Mouse (Mus musculus) embryo, embryonic 11.5 days (tissue): Measurements from ENCODE around the gene Rock2.
"Not testable (repeated sequence)": the region's sequence is repeated elsewhere in the genome, so short reads cannot be mapped to it uniquely, and the experiment has no call there.

ENCODE experiments used
- DNase-seq: peaks from one replicate; pipeline ENCODE4 v3.0.0-alpha.2; 2012; ENCODE audit warnings: low read depth, low spot score

The Rock2 gene

DNA sequence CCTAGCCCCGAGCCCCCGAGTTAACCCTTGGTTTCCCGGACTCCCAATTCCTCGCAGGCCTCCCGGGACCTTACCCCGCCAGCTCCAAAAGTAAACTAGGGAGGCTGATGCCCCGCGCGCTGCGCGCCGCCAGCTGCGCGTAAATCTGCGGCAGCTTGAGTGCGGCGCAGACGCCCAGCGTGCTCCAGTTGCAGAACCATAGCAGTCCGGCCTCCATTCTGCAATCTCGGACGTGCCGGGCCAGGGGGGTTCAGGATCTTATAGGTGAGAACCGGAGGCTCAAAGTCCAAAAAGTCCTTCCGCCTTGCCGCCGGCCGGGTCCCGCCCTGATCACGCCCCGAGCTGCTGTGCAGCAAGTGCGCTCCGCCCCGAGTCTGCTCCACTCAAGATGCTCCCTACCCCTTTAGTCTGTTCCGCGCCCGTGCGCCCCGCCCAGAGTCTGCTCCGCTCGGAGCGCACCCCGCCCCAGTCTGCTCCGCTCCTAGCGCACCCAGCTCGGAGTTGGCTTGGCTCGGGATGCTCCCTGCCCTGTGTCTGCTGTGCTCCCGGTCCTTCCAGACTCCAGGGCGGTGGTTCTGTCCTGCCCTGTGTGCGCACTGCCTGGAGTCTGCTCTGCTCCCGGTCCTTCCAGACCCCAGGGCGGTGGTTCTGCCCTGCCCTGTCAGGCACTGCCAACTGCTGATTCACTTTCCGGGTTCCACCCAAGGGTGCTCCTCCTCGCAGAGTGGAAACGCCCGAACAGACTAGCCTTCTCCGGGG is 105.2 kb downstream of the Rock2 start, which contains the start of gene Pqlc3:
Gene Pqlc3, minus strand, starts transcription at position 670 of the 759 bp plus-strand sequence.
- peak; percentile 74 for DNase-seq

DNA sequence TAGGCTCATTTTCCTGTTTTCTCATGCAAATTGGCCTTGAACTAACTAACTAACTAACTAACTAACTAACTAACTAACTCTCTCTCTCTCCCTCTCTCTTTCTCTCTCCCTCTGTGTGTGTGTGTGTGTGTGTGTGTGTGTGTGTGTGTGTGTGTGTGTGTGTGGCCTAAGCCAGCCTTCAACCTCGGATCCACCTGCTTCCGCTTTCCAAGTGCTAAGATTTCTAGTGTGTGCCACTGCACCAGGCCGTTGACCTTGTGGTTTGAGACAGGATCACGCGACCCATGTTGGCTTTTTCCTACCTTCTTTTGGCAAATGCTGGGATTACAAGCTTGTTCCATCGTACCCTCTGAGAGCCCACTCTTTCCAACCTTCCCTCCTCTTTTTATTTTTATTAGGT is 105.9 kb downstream of the Rock2 start:
- no peak for DNase-seq

DNA sequence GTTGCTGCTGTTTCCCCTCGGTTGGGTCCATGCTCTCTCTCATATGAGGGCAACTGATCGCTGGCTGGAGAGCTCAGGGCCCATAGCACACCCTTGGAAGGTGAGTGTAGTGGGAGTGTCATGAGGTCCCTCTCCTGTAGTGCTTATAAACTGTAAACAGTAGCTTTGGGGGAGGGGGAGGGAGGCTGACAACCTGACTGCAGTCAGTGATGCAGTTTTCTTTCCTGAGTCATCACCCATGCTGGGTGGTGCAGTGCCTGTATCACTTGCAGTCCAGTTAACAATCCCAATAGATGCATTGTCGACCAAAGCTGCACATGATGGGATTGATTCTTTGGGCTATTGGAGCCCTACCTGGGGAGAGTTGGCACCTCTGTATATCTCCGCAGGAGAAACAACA is 106.5 kb downstream of the Rock2 start:
- DNase-seq = no peak

DNA sequence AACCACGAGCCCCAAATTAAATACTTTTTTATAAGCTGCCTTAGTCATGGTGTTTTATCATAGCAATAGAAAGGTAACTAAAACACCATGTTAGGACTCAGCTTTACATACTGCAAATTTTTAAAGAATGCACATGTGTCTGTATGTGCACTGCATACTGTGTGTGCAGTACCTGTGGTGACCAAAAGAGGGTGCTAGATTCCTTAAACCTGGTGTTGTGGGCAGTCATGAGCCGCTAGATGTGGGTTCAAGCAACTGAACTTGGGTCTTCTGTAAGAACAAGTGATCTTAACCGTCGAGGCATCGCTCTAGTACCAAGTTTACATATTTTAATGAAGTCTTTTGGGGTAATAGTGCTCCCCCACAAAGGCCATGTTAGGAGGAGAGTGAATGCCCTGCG is 114.8 kb downstream of the Rock2 start:
- DNase-seq = no peak

DNA sequence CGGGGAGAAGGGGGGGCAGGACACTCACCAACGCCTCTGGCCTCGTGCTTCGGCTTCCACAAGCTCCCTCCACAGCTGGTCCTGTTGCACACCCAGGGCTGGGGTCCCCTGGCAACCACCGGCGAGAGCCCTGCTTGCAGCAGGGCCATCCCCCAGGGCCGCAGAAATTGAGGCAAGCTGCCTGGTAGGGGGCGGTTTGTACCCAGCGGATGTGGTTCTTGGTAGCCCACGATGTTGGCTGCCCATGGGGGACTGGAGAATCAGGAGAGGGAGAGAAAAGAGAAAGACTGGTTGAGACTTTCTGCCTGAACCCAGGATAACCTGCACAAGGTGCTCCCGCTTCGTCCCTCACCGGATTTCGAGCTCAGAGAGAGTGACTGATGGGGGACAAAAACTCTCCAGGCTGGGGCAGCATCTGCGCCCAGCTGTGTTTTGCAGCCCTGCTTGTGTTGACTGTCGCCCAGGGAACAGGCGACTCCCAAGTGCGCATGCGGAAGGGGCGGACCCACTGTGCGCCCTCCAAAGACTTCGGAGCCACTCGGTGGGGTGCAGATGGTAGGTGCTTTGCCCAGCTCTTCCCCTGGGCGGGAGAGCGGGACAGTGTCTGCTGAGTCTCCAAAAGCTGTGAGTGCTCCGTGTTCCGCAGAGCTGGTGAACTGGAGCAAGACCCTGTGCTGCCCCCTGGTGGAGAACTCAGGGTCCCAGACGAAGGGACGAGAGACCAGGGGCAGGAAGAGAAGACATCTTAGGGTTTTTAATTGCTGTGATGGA is 116.6 kb downstream of the Rock2 start, which contains the start of gene 2410004P03Rik:
Gene 2410004P03Rik, minus strand, starts transcription at position 628 of the 771 bp plus-strand sequence.
- DNase-seq = peak; percentile 74

DNA sequence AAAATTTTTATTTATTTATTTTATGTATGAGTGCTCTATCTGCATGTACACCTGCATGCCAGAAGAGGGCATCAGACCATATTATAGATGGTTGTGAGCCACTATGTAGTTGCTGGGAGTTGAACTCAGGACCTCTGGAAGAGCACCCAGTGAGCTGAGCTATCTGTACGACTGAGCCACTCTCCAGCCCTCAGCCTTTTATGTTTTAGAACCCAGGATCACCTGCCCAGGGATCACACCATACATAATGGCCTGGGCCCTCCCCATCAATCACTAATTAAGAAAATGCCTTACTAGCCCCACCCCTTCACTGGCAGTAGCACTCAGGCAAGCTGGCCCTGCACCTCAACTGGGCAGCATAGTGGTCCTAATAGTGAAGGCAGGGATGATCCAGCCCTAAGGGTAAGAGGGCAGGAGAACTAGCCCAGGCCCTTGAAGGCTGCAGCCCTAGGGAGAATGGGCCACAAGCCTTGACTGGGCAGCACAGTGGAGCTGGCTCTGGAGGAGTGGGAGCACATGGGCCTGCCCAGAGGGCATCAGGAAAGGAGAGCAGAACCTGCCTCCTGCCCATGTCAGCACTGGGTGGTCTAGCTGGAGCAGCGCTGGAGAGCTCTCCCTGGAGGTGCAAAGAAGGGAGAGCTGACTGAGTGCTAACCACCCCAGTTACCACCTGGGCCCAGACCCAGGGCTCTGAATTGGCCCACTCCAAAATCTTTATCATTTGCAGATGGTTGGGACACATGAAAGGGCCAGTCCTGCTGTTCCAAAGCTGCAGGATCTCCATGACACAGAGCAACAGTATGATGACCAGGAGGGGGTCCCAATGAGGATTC is 117.6 kb downstream of the Rock2 start:
- DNase-seq = no peak

DNA sequence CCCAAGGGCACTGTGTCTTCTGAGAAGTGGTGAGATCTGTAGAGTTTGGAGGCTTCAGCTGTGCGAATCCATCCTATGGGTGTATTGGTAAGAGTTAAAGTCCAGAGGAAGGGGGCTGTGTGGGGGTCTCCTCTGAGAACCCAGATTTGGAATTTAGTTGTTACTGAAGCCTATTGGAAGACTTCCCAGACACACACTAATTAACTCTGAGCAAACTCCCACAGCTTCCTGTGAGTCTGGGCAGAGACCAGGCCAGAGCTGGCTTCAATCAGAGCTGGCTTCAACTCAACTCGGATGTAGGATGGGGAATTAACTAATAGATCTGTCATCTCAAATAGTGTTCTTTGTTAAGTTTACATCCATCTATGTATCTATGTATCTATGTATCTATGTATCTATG is 121.0 kb downstream of the Rock2 start:
- no peak for DNase-seq

DNA sequence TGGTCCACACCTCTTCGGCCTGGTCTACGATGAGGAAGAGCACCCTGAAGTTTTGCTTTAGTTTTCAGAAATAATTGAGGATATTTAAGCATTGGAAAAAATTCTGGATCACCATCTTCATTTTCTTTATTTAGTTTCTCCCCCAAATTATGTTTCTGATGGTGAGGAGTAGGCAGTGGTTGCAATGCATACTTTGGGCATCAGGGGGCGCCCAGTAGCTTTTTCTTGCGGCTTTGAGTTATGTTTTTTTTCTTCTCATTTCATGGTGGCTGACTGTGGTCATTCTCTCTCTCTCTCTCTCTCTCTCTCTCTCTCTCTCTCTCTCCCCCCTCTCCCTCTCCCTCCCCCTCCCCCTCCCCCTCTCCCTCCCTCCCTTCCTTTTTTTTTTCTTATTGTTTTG is 123.8 kb downstream of the Rock2 start:
- DNase-seq = no peak

DNA sequence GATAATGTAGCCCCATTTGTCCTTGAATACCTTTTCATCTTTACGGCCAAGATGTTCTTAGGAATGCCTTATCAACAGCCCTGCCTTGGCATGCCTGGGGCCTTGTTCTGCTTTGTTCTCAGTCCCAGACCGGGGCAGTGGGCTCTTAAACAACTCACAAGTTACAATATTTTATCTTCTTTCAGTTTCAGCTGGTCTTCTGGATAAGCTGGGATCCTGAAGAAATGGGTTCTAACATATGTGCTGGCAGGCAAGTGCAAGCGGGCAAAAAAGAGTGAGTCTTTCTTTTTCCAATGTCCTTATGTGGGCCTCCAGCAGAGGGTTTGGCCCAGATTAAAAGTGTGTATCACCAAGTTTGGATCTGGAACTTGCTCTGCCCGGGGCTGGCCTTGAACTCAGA is 126.4 kb downstream of the Rock2 start:
- DNase-seq = not testable (repeated sequence)

DNA sequence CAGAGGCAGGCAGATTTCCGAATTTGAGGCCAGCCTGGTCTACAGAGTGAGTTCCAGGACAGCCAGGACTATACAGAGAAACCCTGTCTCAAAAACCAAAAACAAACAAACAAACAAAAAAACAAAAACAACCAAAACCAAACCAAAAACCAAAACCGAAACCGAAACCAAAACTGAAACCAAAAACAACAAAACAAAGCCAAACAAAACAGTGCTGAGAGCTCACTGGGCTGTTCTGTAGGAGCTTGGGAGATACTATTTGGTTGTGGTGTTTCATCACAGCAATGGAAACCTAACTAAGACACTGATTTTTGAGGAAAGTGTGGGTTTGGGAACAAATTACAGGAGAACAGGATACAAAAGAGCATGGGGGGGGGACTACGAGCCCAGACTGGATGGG is 127.5 kb downstream of the Rock2 start:
- DNase-seq = no peak

DNA sequence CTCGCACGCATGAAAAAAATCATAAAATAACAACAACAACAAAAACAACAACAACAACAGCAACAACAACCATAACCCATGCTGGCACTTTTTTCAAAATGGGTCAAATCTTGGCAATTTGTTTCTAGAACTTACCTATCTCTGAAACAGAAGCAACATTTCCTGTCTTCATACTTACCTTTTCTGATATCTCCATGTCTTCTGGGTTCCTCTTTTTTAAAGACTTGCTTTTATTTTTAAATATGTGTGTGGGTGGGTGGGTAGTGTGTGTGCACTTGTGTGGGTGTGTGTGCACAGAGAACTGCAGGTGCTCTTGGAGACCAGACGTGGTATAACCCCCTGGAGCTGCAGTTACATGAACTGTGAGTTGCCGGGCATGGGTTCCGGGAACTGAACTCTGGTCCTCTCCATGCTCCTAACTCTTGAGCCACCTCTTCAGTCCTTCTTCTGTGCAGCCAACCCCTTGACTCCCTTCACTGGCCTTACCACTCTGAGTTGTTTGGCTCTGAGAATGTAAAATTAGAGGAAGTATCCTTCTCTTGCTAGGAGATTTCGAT is 129.9 kb downstream of the Rock2 start:
- no peak for DNase-seq

DNA sequence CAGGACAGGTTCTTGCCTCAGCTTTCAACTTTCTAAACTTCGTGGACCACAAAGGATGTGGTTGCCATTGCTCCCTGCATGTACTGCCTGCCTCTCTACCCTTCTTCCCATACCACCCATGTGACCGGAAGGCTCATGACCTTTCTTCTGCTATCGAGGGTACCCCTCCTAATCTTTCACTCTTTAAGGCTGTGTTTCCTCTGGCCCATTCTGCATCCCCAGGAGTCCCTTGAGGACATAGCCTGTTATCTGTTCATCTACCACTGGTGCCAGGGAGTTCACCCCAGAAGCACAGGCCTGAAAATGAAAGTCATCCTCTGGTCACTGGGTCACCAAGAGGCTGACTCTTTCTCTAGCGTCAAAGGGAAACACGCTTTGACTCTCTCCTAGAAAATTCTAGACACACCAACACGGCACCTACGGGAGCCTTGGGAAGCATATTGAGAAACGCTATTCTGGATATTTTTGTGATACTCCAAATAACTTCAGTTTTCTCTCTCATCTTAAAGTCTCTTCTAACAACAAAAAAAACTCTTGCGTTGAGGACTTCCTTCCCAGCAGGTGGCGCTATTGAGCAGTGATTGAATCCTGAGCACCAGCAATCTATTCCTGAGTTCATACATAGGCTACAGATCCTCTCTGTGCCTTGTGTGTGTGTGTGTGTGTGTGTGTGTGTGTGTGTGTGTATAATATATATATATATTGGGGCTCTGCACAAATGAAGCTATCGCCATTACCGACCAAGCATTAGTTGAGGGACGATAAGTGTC is 138.2 kb downstream of the Rock2 start:
- peak; percentile 74 for DNase-seq

DNA sequence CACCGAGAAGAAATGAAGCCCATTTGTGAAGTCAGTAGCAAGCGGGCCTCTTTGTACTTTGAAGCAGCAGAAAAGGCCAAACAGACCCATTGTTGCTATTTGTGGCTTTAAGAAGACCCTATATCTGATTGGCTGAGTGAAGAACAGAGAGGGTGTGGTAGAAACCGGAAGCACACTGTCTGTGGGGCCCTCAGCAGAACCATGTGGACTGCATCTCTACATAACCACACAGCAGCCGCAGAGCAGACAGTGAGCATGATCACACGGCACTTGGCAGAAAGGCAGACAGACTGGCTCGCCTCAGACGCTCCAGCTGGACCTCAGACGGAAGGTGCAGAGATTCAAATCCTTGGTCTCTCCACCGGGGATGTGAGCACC is 138.8 kb downstream of the Rock2 start:
- DNase-seq = no peak

DNA sequence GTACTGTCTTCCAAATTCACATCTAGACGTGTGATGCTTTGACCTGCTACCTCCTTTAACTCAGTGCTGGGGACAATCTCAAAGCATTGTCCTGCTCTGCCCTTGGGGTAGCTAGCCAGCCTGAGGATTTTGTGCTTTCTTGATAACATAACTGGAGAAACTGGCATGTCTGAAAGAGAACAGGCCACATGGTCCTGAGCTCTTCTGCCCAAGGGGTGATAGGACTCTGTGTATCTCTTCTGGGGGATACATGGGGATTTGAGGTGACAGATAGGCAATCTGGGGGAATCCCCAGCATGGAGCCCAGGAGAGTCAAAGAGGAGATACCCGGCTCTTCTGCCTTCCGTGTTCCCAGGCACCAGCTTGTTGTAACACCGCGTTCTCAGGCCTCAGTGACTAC is 140.0 kb downstream of the Rock2 start:
- DNase-seq = no peak

DNA sequence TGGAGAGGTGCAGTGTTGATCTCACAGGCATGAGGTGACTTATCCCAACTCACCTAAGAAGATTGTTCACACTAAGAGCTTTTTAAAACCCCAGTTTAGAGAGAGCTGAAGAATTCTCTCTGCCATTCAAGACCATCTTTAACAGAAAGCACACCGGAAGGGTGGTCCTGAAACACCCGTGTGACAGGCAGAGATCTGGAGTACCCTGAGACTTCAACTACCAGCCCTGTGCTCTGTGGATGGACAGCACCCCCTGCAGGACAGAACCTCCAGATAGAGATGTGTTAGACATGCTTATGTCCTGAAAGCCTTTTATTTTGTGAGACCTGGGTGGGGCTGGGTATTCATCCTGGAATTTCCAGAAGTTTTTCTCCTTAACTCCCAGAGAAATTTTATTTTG is 140.4 kb downstream of the Rock2 start:
- DNase-seq = no peak

DNA sequence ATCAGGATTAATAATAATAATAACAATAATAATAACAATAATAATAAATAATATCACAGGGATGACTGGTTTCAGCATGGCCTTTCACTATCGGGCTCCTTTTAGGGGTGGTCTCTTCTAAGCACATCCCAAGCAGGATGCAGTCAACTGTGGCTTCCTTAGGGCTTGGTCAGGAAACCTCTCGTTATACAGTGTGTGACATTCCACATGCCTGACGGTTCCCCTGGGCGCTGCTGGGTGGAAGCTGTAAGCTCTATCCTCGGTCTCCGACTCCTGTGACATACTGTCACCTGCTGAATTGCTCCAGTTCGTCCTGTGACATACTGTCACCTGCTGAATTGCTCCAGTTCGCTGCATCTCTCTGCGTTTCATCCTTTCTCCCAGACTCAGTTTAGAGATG is 141.8 kb downstream of the Rock2 start:
- DNase-seq = no peak

DNA sequence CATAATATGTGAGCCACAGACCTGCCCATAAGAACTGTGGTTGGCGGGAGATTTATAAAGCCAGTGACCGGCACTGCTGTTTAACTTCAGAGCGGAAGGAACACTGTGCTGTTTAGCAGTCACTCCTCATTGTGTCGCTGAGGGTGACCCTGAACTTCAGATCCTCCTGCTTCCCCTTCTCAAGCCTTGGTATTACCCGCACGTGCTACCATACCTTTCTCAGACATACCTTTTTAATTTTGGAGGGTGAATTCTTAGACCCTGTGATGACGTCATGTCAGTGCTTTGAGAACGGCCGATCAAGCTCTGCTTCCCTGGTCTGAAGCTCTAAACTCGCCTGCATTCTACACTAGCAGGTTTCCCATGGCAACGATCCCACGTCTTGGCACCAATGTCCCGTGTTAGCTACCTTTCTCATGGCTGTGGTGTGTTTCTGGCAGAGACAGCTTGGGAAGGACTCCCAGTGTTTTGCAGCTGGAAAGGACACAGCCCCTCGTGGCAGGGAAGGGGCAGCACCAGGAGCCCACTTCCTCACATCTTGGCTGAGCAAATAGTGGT is 142.4 kb downstream of the Rock2 start:
- DNase-seq = no peak
